In genomic region chr5:73647261-73647900, GRCm38 (mm10) we compare ENCODE assay signal across 8 mouse cellular contexts. TPM values are rescaled to one million over a fixed set of nuclear protein-coding genes. Genes with fewer than 3 reads are reported as not detected.
DNase-seq lines count a peak whose midpoint lies in the region; ATAC-seq and TF ChIP-seq lines count a peak whose summit lies in the region.

TSS of gene Sgcb (minus strand) at chr5:73647790.

- H3K4me2 ChIP-seq in hindbrain, embryonic 15.5 days, result peak within 1 kb of the TSS; percentile 64

- H3K27me3 ChIP-seq in Patski, result peaks cover 27% of the 10 kb centered on the region
- H3K27me3 ChIP-seq in hindbrain, embryonic 15.5 days, result peaks cover 34% of the 10 kb centered on the region

- H3K9ac ChIP-seq in hindbrain, embryonic 15.5 days, result peak within 1 kb of the TSS; percentile 89

- in situ Hi-C loops in Patski (cut with MboI; ENCODE audit: low pct_unique_long_range_greater_than_20kb), result no loop called here

- ATAC-seq in Patski, result peak; percentile 87
- ATAC-seq in hindbrain, embryonic 15.5 days (ENCODE audit: low FRiP score, low read depth), result peak; percentile 84

- H3K36me3 ChIP-seq in hindbrain, embryonic 15.5 days, result 0 out of 2 replicates have a peak, but pooled peaks cover 5% of the 10 kb centered on the region

- WGBS in hindbrain, embryonic 15.5 days, result under 1% methylated on average over 59 of the region's 62 CpGs

- POLR2A ChIA-PET in Patski (lab: Charles Lee), result interaction anchor here (0.5 kb wide), 1 partner anchor 214 kb away, joined by 3 read pairs; no protein-coding TSS in a partner anchor

- CTCF ChIA-PET in Patski (lab: Charles Lee), result interaction anchor here (1.0 to 1.6 kb wide), 2 partner anchors 10 kb away, joined by 3 to 7 read pairs; no protein-coding TSS in a partner anchor

- peak within 1 kb of the TSS; percentile 85 for H3K4me3 ChIP-seq in hindbrain, embryonic 15.5 days

- DNase-seq in Patski (ENCODE audit: low read depth, low spot score), result no peak
- peak; percentile 91 to 92 for DNase-seq in cerebellum, postnatal 25 days
- peak; percentile 92 for DNase-seq in gastrocnemius, adult 18-20 months (ENCODE audit: low spot score)
- DNase-seq in left cerebral cortex, adult 18-20 months (ENCODE audit: low spot score in 2 of 2), result peak; percentile 86 to 87
- peak; percentile 88 to 90 for DNase-seq in lung, postnatal 4 days
- DNase-seq in retina, postnatal 7 days (ENCODE audit: low read depth, low spot score), result peak; percentile 70
- peak; percentile 64 to 65 for DNase-seq in urinary bladder, adult 18-20 months (ENCODE audit: low spot score in 2 of 2)

- peaks cover 31% of the 10 kb centered on the region for H3K4me1 ChIP-seq in hindbrain, embryonic 15.5 days (replicated peaks)

- H3K9me3 ChIP-seq in hindbrain, embryonic 15.5 days, result no peaks in the 10 kb centered on the region

- H3K27ac ChIP-seq in hindbrain, embryonic 15.5 days (replicated peaks), result peak within 1 kb of the TSS; percentile 64

- TF ChIP-seq CTCF in Patski (IDR thresholded peaks at IDR 0.05), result no peak

RNA-seq across cellular contexts. Expression of gene Sgcb, which starts in this region (rescaled TPM):
- 24.1 TPM for polyA plus RNA-seq in Patski (2021)
- total RNA-seq in gastrocnemius, adult 18-20 months (2021), result 10 to 100 TPM; 74.1 to 79.0 TPM
- 40.9 and 44.3 TPM in 2 replicates for polyA plus RNA-seq in hindbrain, embryonic 15.5 days (2015; fragmentation: Nextera tagmentation; extraction: Ambion mirVana)
- 10 to 100 TPM; 40.2 to 43.2 TPM for total RNA-seq in left cerebral cortex, adult 18-20 months (2021)
